Mouse (Mus musculus) myocyte (in vitro differentiated cells): ENCODE data around the gene Smc5.

ENCODE experiments used
- CEBPB ChIP-seq: IDR thresholded peaks from 2 replicates; pipeline ENCODE4 v1.6.1; 2011; ENCODE audit warnings: mild to moderate bottlenecking, moderate library complexity; ENCODE audit not compliant: poor library complexity, insufficient read depth, severe bottlenecking
- E2F4 ChIP-seq: IDR thresholded peaks from one replicate; pipeline ENCODE4 v1.6.1; 2011; ENCODE audit warnings: mild to moderate bottlenecking, control low read depth, moderate library complexity; ENCODE audit not compliant: insufficient read depth
- MAX ChIP-seq: IDR thresholded peaks from one replicate; pipeline ENCODE4 v1.6.1; 2011; ENCODE audit warnings: low read depth, mild to moderate bottlenecking, control low read depth
- MYOD1 ChIP-seq, 3 experiments: IDR thresholded peaks; one replicate each; pipeline ENCODE4 v1.6.1; 2011; ENCODE audit warnings: control low read depth in 2 of 3, low read depth in 2 of 3, mild to moderate bottlenecking in 2 of 3, moderate library complexity in 1 of 3; ENCODE audit not compliant: insufficient read length in 2 of 3, control insufficient read depth in 1 of 3
- MYOG ChIP-seq, 3 experiments: IDR thresholded peaks; one replicate each; pipeline ENCODE4 v1.6.1; 2011; ENCODE audit warnings: control low read depth in 2 of 3, low read depth in 2 of 3, mild to moderate bottlenecking in 2 of 3; ENCODE audit not compliant: insufficient read length in 2 of 3, control insufficient read depth in 1 of 3, insufficient read depth in 1 of 3
- POLR2A ChIP-seq: IDR thresholded peaks from one replicate; pipeline ENCODE4 v1.6.1; 2011; ENCODE audit warnings: low read depth, mild to moderate bottlenecking, control low read depth, moderate library complexity; ENCODE audit not compliant: insufficient read length
- POLR2AphosphoS2 ChIP-seq: IDR thresholded peaks from one replicate; pipeline ENCODE4 v1.6.1; 2011; ENCODE audit warnings: low read depth, control low read depth; ENCODE audit not compliant: insufficient read length
- REST ChIP-seq: IDR thresholded peaks from one replicate; pipeline ENCODE4 v1.6.1; 2011; ENCODE audit warnings: mild to moderate bottlenecking, control low read depth, moderate library complexity; ENCODE audit not compliant: insufficient read depth, insufficient read length
- SRF ChIP-seq: IDR thresholded peaks from one replicate; pipeline ENCODE4 v1.6.1; 2011; ENCODE audit warnings: low read depth; ENCODE audit not compliant: control insufficient read depth, insufficient read length
- TCF12 ChIP-seq: IDR thresholded peaks from one replicate; pipeline ENCODE4 v1.6.1; 2011; ENCODE audit warnings: mild to moderate bottlenecking, control low read depth; ENCODE audit not compliant: poor library complexity, insufficient read depth, severe bottlenecking
- USF1 ChIP-seq: IDR thresholded peaks from one replicate; pipeline ENCODE4 v1.6.1; 2011; ENCODE audit warnings: low read depth, mild to moderate bottlenecking, control low read depth, moderate library complexity

DNA sequence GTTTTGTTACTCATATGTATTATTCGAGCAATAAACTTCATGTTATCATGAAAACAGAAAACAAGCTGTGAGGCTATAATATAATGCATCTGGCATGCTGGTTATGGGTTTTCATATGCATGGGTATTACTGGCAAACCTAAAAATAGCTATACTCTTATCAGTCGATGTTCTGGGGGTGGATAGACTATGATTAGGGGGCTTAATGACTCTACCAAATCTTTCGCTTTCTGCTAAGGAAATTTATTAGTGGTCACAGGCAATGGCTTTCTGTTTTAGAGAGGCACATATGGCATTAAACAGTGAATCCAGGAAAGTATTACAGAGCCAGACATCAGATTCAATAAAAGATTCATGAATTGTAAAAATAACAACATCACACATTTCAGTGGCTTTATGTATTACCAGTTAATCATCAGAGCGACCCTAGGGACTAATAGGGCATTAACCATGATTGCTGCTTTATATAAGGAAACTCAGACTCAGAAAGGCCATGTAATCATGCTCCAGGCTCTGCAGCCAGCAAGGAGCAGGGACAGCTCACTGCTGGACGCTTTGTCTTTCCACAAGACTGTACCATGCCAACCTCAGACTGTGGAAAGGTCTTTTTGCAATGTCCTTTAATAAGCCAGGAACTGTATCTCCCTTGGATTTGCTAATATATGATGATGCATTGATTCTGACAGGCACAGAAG, 43.7 kb upstream of the Smc5 start:
- TF ChIP-seq POLR2A (no peak), TCF12 (no peak), USF1 (no peak), E2F4 (no peak), MAX (no peak), MYOG (IDR thresholded peaks at IDR 0.05; ENCODE audit: control insufficient read depth in 1 of 3, insufficient read depth in 1 of 3, insufficient read length in 2 of 3, low read depth in 2 of 3) (no peak), SRF (no peak), POLR2AphosphoS2 (no peak), REST (no peak), MYOD1 (IDR thresholded peaks at IDR 0.05; ENCODE audit: control insufficient read depth in 1 of 3, insufficient read length in 2 of 3, low read depth in 2 of 3) (no peak), CEBPB (no peak)
